Mouse (Mus musculus): ENCODE measurements around the gene C1ra.
"Not testable (repeated sequence)": the region's sequence is repeated elsewhere in the genome, so short reads cannot be mapped to it uniquely, and the experiment has no call there.

- not testable (repeated sequence) for TF ChIP-seq CTCF (IDR thresholded peaks at IDR 0.05; ENCODE audit: control insufficient read depth, insufficient read depth, low read length); POLR2A (IDR thresholded peaks at IDR 0.05; ENCODE audit: borderline replicate concordance, control insufficient read depth, low read depth, low read length)
Measured at GRCm38 (mm10) chr6:124483831-124484230, 28.4 kb upstream of the C1ra start.
